Mouse (Mus musculus) lung, postnatal 0 days (tissue): ENCODE measurements around the gene Tas2r114. TPM values are rescaled to one million over a fixed set of nuclear protein-coding genes. Genes with fewer than 3 reads are reported as not detected.

Experiments used
- ATAC-seq: fragments of 200-750 bp; cut with Nextera tagmentation; 2 replicates; pipeline ENCODE4 v1.8.0; 2017; ENCODE audit warnings: moderate library complexity
- DNase-seq: peaks from one replicate; pipeline ENCODE4 v3.0.0-alpha.2; 2016; ENCODE audit warnings: low spot score
- H3K27ac ChIP-seq: fragments of 300-500 bp; sonication (generic); 2 replicates; pipeline ENCODE4 v1.5.1; 2014; ENCODE audit warnings: antibody characterized with exemption, mild to moderate bottlenecking, low read length, mixed read lengths
- H3K27me3 ChIP-seq: fragments of 300-500 bp; sonication (generic); replicated peaks from 2 replicates; pipeline ENCODE4 v1.6.1; 2014; ENCODE audit warnings: low read length, mixed read lengths; ENCODE audit not compliant: insufficient read depth
- H3K36me3 ChIP-seq: fragments of 300-500 bp; sonication (generic); 2 replicates; pipeline ENCODE4 v1.6.1; 2014; ENCODE audit warnings: low read length, mixed read lengths; ENCODE audit not compliant: insufficient read depth
- H3K4me1 ChIP-seq: fragments of 300-500 bp; sonication (generic); 2 replicates; pipeline ENCODE4 v1.6.1; 2014; ENCODE audit warnings: antibody characterized with exemption, low read depth, low read length, mixed read lengths; ENCODE audit not compliant: insufficient read depth
- H3K4me2 ChIP-seq: fragments of 300-500 bp; sonication (generic); replicated peaks from 2 replicates; pipeline ENCODE4 v1.6.1; 2014; ENCODE audit warnings: low read depth, mild to moderate bottlenecking, low read length, moderate library complexity, mixed read lengths
- H3K4me3 ChIP-seq: fragments of 300-500 bp; sonication (generic); 2 replicates; pipeline ENCODE4 v1.5.1; 2014; ENCODE audit warnings: low read depth, low read length
- H3K9ac ChIP-seq: fragments of 300-500 bp; sonication (generic); replicated peaks from 2 replicates; pipeline ENCODE4 v1.6.1; 2014; ENCODE audit warnings: low read depth, mild to moderate bottlenecking
- H3K9me3 ChIP-seq: fragments of 300-500 bp; sonication (generic); 2 replicates; pipeline ENCODE4 v1.6.1; 2016; ENCODE audit warnings: low read length, mixed read lengths
- CTCF ChIP-seq: IDR thresholded peaks from 2 replicates; pipeline ENCODE4 v1.5.1; 2016; ENCODE audit warnings: antibody characterized with exemption, mild to moderate bottlenecking
- EP300 ChIP-seq: IDR thresholded peaks from 2 replicates; pipeline ENCODE4 v1.6.1; 2016; ENCODE audit warnings: antibody characterized with exemption, mild to moderate bottlenecking, control low read depth
- WGBS: fragments of 180-500 bp; shearing (Covaris S2); extraction: QIAGEN DNeasy Blood & Tissue Kit; methylation state at CpG from one replicate; pipeline ENCODE4 v1.1.7; 2014; 5-methylcytosine and 5-hydroxymethylcytosine counted together
- polyA plus RNA-seq: library from polyadenylated mRNA; unstranded; fragments of >200 nt; fragmentation: Nextera tagmentation; extraction: Ambion mirVana; gene quantifications from 2 replicates; pipeline ENCODE4 v1.2.1, GENCODE M21; 2015

Gene Tas2r114
- polyA plus RNA-seq: not detected in 2 replicates

- no peaks in the 10 kb centered on the region for H3K27me3 ChIP-seq
- no peaks in the 10 kb centered on the region for H3K4me1 ChIP-seq
- no peaks in the 10 kb centered on the region for H3K9me3 ChIP-seq
- H3K4me3 ChIP-seq: no peak within 1 kb of the TSS
- TF ChIP-seq CTCF (no peak), EP300 (no peak)
- H3K9ac ChIP-seq: no peak within 1 kb of the TSS
- no peak within 1 kb of the TSS for H3K27ac ChIP-seq
- ATAC-seq: no peak
- H3K36me3 ChIP-seq: no peaks in the 10 kb centered on the region
- H3K4me2 ChIP-seq: no peak within 1 kb of the TSS
- DNase-seq: no peak
Measured at GRCm38 (mm10) chr6:131689963-131690362, at the start of gene Tas2r114. Tas2r114 (minus strand) TSS chr6:131690063.

- WGBS: 43% methylated on average over 7 of the region's 7 CpGs
- no peak overlapping the region for H3K4me3 ChIP-seq
- H3K4me1 ChIP-seq: no peaks in the 10 kb centered on the region
- H3K27me3 ChIP-seq: no peaks in the 10 kb centered on the region
- H3K36me3 ChIP-seq: no peaks in the 10 kb centered on the region
- DNase-seq: no peak
- H3K9me3 ChIP-seq: no peaks in the 10 kb centered on the region
- TF ChIP-seq EP300 (no peak), CTCF (no peak)
- no peak overlapping the region for H3K9ac ChIP-seq
- ATAC-seq: no peak
- H3K27ac ChIP-seq: no peak overlapping the region
- H3K4me2 ChIP-seq: no peak overlapping the region
Measured at GRCm38 (mm10) chr6:131712803-131713202, 22.9 kb upstream of the Tas2r114 start.

GRCm38 (mm10) chr6:131687395-131687794 is 2.5 kb downstream of the Tas2r114 start, which contains the start of gene Tas2r105:
Tas2r105 (minus strand) TSS chr6:131687495.
- Histone ChIP-seq H3K9me3 (no peaks in the 10 kb centered on the region), H3K4me1 (no peaks in the 10 kb centered on the region), H3K4me2 (no peak within 1 kb of the TSS), H3K9ac (no peak within 1 kb of the TSS), H3K4me3 (no peak within 1 kb of the TSS), H3K27me3 (no peaks in the 10 kb centered on the region), H3K36me3 (no peaks in the 10 kb centered on the region), H3K27ac (no peak within 1 kb of the TSS)
- WGBS: 56% methylated on average over 1 of the region's 1 CpGs
- ATAC-seq (no peak), DNase-seq (no peak)
- TF ChIP-seq EP300 (no peak), CTCF (no peak)

GRCm38 (mm10) chr6:131685644-131686043 is 4.2 kb downstream of the Tas2r114 start, which contains the start of gene Tas2r104:
Tas2r104 (minus strand) TSS chr6:131685744.
- H3K27me3 ChIP-seq: no peaks in the 10 kb centered on the region
- H3K4me1 ChIP-seq: no peaks in the 10 kb centered on the region
- WGBS: 73% methylated on average over 1 of the region's 1 CpGs
- TF ChIP-seq EP300 (no peak), CTCF (no peak)
- no peak within 1 kb of the TSS for H3K4me2 ChIP-seq
- no peaks in the 10 kb centered on the region for H3K36me3 ChIP-seq
- DNase-seq (no peak), ATAC-seq (no peak)
- no peaks in the 10 kb centered on the region for H3K9me3 ChIP-seq
- no peak within 1 kb of the TSS for H3K9ac ChIP-seq
- H3K27ac ChIP-seq: no peak within 1 kb of the TSS
- no peak within 1 kb of the TSS for H3K4me3 ChIP-seq

- H3K27ac ChIP-seq: no peak within 1 kb of the TSS
- no peaks in the 10 kb centered on the region for H3K36me3 ChIP-seq
- H3K4me1 ChIP-seq: no peaks in the 10 kb centered on the region
- H3K4me3 ChIP-seq: no peak within 1 kb of the TSS
- no peak within 1 kb of the TSS for H3K9ac ChIP-seq
- WGBS: 60% methylated on average over 3 of the region's 3 CpGs
- no peaks in the 10 kb centered on the region for H3K27me3 ChIP-seq
- no peak for DNase-seq
- no peak within 1 kb of the TSS for H3K4me2 ChIP-seq
- TF ChIP-seq EP300: no peak
- no peak for ATAC-seq
- no peaks in the 10 kb centered on the region for H3K9me3 ChIP-seq
Measured at GRCm38 (mm10) chr6:131678786-131679185, 11.1 kb downstream of the Tas2r114 start, which contains the start of gene Tas2r106. Tas2r106 (minus strand) TSS chr6:131678886.

- Histone ChIP-seq H3K27ac (no peak within 1 kb of the TSS), H3K36me3 (no peaks in the 10 kb centered on the region), H3K9ac (no peak within 1 kb of the TSS), H3K4me3 (no peak within 1 kb of the TSS), H3K27me3 (no peaks in the 10 kb centered on the region), H3K4me2 (no peak within 1 kb of the TSS), H3K4me1 (no peaks in the 10 kb centered on the region), H3K9me3 (no peaks in the 10 kb centered on the region)
- no peak for DNase-seq
- no peak for ATAC-seq
- TF ChIP-seq EP300 (no peak), CTCF (no peak)
Measured at GRCm38 (mm10) chr6:131660049-131660448, 29.8 kb downstream of the Tas2r114 start, which contains the start of gene Tas2r107. Tas2r107 (minus strand) TSS chr6:131660149.

Other genes starting within 250 kb of the Tas2r114 start
- gene 5430401F13Rik, start 203.7 kb downstream of the Tas2r114 start, polyA plus RNA-seq: not detected in 2 replicates
- gene Gm6619, start 203.7 kb downstream of the Tas2r114 start, polyA plus RNA-seq: not detected in 2 replicates
- gene Tas2r130, start 59.2 kb downstream of the Tas2r114 start, polyA plus RNA-seq: not detected in 2 replicates
- not detected in 2 replicates for gene Tas2r107, start 29.9 kb downstream of the Tas2r114 start, polyA plus RNA-seq
- gene Tas2r106, start 11.2 kb downstream of the Tas2r114 start, polyA plus RNA-seq: not detected in 2 replicates
- gene Tas2r104, start 4.3 kb downstream of the Tas2r114 start, polyA plus RNA-seq: not detected in 2 replicates
- not detected in 2 replicates for gene Tas2r105, start 2.6 kb downstream of the Tas2r114 start, polyA plus RNA-seq